Mouse (Mus musculus): ENCODE measurements around the gene Rnf144b.

The Rnf144b gene

DNA sequence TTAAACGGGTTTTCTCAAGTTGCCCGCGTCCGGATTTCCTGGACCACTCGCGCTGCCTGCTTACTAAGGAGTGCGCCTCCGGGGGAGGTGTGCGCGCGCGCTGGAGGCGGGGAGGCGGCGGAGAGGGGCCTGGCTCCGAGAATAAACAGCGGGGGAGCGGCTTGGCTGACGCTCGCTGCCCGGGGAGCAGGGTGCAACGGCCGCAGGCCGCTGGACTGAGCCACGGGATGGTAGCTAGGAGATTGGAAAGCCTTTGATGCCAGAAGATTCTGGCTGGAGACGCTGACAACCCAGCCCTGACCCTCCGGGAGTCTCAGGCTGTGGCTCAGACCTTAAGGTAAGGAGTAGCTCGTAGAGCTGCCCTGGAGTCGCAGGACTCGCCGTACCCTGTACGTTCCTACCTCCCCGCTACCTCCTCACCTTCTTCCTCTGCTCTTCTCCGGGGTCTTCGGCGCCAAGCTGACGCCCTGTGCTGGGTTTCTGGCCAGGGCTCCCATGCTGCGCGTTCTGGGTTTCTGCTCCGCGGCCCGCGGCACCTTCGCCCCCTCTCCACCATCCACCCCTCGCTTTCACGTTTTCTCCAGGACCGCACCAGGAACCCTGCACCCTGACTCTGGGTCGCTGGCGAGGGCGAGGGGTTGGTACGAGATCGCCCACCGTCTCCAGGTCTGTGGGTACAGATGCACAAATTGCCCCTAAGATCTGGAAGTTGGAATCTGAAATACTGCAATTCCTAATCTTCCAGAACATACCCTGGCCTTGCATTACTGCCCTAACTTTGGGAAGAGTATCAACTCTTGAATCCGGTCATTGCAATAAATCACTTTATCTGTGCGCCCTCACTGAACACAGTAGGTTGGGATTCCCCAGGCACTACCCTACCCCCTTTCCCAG lies at the start of gene Rnf144b:
Gene Rnf144b, plus strand, starts transcription at position 120 of the 894 bp plus-strand sequence.
- DNase-seq = peak; percentile 22

DNA sequence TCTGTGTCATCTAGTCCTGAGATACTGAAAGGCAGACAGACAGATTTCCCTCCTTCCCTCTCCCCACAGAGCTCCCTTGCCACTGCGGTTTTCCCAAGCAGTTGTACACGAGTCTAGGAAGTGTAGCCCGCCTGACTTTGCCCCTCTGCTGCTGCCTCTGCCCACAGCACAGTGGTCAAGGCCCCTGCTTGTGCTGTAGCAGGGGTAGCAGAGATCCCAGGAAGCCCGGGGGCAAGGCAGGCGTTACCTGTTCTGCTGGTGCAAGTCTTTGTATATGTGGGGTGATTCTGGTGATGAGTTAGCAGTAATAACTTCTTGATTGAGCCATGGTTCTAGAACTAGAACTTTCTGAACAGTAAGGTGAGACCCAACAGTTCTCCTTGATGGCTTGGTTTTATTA lies 46.3 kb upstream of the Rnf144b start:
- DNase-seq = no peak

DNA sequence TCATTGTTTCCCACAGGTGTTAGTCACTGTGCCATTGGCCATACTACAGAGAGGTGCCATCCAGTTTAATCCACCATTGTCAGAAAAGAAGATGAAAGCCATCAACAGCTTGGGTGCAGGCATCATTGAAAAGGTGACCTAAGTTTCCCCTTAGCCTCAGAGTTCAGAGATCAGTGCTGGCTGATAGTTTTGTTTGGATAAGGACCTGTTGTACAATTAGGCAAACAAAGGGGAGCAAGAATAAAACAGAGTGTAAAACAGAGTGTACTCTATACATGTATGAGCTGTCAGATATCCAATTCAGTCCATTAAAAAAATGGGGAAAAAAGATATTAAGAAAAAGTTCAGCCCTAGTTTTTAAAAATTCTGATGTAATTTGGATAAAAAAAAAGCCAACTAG lies 45.1 kb upstream of the Rnf144b start:
- no peak for DNase-seq

DNA sequence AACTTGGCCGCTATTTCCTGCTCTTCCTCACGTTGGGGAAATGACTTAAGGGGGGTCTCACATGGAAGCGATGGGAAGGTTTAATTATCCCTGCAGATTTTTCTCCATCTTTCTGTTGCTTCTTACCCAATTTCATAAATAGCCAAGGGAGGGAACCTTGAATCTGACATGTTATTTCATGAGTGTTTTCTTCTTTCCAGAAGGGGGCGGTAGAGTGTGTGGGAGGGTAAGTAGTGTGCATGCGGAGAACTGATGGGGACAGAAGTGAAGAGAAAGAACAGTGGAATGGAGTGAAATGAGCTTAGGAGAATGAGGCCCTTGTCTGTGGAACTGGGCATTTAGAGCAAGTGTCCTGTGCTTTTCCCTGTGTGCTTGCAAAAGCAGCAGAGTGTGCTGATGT lies 43.7 kb upstream of the Rnf144b start:
- DNase-seq = no peak

DNA sequence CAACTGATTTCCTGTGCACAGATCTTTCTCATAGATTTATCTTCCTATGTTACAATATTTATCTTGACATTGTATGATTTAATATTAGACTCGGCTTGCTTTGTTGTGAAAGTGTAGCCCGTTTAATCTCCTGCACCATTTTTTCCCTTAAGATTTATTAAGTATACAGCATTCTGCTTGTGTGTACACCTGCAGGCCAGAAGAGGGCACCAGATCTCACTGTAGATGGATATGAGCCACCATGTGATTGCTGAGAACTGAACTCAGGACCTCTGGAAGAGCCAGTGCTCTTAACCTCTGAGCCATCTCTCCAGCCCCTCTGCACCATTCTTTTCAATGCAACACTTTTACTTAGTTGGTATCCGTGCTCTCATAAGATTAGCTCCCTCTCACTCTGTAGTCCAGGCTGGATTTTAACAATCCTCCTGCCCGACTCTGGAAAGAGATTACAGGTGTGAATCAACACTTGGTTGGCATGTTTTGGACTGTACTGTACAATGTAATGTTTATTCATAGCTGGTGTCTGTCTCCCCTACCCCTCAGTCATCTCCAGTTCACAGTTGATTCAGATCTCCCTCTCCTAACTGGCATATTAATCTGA lies 41.5 kb upstream of the Rnf144b start:
- DNase-seq = no peak

DNA sequence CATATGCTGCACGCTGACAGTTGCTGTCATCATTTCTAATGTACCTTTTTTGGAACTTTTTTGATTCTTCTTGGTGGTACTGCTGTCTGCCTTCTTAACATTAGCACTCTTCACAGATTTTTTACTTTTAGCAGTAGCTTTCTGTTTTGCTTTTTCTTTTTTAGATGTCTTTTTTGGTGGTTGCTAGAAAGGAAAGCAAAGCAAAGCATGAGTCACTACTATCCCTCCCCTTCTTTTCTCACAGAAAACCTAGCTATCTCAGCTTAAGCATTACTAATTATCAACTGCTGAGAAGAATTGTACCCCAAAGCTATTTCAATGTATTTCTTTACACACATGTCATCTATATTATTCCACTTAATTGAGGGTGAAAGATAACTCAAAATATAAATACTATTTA lies 34.0 kb upstream of the Rnf144b start:
- DNase-seq = no peak

DNA sequence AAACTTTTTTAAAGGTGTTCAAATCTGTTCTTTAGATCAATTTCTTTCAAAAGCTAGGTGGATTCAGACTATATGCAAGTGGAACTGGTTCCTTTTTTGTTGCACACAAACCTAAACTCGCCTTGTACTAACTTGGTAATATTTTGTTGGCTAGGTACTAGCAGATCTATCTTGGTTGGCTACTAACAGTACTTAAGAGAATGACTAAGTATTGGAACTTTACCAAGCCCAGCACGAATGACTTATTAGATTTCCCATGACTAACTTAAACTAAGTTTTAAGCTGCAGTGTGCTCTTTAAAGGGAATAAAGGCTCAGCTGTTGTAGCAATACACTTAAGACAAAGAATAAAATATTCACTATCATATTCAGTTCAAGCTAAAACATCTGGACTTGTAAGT lies 33.2 kb upstream of the Rnf144b start:
- DNase-seq = no peak

DNA sequence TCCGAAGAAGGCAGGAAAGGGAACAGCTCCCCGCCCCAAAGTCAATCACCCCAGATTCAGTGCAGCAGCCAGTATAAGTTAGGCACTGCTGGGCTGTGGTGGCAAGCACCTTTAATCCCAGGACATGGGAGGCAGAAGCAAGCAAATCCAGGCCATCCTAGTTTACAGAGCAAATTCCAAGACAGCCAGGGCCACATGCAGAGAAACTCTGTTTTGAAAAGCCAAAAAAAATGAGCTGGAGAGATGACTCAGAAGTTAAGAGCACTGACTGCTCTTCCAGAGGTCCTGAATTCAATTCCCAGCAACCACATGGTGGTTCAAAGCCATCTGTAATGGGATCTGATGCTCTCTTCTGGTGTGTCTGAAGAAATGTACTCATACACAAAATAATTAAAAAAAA lies 28.7 kb upstream of the Rnf144b start:
- DNase-seq = no peak

DNA sequence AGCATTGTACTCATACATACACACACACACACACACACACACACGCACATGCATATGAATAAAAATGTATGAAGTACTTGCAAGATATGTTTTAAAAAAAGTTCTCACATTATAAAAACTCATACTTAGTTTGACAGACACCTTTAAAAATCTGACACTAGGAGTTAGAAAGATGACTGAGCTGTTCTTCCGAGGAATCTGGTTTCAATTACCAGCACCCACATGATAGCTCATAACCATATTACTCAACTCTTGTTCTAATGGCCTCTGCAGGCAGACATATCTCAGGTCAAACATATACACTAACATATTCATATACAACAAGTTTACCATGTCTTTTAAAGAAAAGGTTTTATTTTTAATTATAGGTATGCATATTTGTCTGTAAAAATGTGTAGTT lies 25.9 kb upstream of the Rnf144b start:
- DNase-seq = no peak

DNA sequence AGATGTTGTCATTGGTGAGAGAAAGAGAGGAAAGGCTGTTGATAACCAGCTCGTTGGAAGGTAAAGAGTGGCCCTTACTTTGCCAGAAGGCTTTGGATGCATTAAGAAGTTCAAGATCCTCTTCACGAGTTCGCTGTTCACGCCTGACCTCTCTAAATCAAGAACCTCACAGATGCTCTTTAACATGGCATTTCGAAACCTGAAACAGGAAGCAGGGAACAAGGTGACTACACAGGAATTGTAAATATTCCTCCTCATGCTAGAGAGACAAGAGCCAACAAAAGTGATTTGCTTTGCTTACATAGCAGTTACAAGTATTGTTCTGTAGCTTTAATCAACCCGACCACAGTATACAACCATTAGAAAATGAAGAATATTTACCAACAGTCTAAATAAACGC lies 23.2 kb upstream of the Rnf144b start:
- no peak for DNase-seq

DNA sequence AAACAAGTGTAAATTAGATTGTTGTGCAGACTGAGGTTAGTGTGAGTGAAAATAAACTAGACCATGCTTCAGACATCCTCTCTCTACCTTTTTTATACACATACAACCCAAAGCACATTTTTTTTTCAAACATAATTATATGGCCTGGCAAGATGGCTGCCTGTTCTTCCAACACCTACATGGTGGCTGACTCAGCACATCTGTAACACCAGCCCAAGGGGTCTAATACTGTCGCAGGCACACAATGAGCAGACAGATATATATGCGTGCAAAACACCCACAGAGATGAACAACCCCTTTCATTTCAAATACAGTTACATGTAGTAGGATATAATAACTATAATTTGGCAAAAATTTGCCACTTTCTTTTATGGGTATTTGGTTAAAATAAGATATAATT lies 21.9 kb upstream of the Rnf144b start:
- no peak for DNase-seq

DNA sequence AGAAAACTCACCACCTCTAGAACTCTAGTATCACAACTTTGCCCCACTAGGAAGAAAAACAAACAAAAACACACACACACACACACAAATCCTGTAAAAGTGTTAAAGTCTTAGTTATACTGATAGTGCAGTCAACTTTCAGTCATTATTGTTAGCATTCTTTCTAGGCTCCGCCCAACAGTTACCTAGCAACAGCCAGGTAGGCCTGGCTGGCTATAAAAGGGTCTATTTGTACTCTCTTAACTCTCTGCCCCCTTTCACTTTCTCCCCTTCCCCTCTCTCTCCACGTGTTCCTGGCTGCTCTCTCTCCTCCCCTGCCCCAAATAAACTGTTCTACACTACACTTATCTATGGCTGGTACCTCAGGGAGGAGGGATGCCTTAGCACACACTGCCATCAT lies 18.3 kb upstream of the Rnf144b start:
- no peak for DNase-seq

DNA sequence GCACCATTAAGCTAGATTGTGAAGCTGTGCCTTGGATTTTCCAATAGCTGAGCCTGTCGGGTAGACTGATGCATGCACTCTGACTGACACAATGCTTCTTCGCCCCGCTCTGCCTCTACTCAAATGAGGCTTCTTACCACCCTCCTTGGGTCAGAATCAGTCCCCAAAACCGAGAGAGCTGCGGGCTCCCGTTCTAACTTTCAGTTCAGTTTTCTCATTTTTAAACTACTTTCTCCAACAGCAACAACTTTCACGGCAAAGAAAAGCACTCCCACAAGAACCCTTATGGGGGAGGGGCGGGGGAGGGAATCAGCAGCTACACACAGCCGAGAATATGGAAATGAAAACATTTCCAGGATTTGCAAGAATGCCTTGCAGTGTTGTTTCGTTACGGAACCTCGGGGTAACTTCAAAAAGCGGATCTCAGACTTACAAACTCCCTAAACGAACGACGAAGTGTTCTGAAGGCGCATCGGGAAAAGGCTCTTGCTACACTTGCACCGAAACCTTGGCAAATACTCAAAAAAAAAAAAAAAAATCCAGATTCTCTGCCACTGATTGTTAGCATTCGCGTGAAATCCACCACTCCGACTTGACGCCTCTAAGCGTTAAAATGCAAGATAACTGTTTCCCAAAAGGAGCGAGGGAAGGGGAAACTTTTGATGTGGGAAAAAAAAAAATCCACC lies 17.5 kb upstream of the Rnf144b start:
- peak; percentile 26 for DNase-seq

DNA sequence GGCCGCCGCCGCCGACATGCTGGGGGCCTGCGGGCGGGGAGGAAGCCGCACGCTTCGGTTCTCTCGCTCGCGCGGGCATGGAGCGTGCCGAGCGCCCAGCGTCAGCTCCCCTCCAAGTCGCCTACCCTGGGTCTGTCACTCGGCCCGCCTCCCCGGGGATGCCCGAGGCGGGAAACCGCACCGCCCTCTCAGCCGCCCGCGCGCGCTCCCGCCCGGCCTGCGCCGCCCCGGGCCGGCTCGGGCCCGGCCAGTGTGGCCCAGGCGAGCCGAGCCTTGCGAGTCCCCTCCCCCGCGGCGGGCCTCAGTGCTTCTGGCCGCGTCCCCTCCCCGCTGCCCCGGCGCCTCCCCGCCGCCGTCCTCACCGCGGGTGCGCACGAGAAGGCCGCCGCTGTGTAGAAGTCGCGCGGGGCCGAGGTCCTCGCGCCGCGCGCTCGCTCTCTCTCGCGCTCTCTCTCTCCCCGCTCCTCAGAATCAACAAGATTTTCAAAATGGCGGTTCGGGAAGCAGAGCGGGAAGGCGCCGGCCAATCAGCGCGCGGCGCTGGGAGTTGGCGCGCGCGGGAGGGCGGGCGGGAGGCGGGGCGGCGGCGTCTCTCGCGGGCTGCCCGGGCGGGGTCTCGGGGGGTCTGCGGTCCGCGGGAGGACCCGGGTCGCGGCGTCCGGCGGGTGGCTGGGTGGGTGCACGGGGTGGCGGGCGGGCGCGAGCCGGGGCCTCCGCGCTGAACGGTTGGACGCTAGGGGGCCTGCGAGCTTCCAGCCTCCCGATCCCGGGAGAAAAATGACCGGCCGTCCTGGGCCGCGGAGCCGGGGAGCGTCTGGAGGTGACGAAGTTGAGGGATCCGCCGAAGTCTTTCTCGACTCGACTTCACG lies 16.5 kb upstream of the Rnf144b start, which contains the start of gene Dek:
Gene Dek, minus strand, starts transcription at position 491 of the 869 bp plus-strand sequence.
- DNase-seq = peak; percentile 84

DNA sequence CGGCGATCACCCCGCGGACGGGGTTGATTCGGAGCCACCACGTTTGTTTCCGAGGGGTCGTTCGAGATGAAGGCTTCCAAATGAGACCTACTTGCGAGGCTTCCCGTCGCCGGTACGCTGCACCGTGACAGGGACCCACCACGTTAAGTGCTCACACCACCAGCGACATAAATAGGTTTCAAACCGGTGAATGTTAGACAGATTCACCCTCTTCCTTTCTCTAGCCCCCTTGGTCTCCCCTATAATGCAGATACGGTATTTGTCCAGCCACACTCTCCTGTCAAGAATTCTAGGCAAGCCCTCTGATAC lies 15.9 kb upstream of the Rnf144b start:
- no peak for DNase-seq

DNA sequence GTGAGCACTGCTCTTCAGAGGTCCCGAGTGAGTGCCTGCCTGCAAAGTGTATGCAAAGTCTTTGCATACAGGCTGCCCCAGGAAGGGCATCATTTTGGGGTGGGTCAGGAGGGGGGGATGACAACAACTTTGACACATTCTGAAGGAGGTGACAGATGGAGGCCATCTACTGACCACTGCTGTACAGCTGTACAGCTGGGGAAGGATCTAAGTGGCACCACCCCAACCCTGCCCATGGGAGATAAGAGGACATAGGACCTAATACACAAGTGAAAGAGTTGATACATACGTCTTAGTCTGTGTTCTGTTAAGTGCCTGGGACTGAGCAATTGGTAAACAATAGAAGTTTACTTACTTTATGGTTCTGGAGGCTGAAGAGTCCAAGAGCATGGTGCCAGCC lies 13.2 kb upstream of the Rnf144b start:
- DNase-seq = no peak

DNA sequence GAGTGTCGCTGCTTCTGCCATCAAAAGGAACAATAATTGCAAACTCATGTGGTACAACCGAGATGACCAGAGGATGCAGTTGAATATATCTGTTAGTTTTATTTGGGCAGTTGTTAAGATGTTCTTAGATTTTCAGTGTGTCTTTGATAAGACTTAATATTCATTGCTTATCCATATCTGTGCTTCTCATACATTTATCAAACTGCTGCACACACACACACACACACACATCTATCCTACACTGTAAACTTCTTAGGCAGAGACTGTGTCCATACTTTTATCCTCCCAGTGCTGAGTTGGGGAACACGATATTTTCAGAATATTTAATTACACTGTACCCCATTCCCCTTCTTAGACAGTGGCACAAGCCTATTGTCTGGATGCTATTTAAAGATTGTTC lies 11.3 kb upstream of the Rnf144b start:
- no peak for DNase-seq

DNA sequence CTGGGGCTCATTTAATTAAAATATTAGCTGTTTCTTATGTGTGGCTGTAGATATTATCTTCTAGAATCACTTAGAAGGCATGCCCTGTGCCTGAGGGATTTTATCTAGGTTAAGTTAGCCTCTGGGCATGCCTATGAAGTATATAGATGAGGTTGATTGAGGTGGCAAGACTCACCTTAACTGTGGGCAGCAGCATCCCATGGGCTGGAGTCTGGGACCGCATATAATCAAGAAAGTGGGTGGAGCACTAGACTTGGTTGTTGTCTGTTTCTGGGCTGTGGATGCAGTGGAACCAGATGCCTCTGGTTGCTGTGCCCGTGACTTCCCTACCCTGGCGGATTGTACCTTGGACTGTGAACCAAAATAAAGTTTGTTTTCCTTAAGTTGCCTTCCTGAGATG lies 10.4 kb upstream of the Rnf144b start:
- DNase-seq = no peak

DNA sequence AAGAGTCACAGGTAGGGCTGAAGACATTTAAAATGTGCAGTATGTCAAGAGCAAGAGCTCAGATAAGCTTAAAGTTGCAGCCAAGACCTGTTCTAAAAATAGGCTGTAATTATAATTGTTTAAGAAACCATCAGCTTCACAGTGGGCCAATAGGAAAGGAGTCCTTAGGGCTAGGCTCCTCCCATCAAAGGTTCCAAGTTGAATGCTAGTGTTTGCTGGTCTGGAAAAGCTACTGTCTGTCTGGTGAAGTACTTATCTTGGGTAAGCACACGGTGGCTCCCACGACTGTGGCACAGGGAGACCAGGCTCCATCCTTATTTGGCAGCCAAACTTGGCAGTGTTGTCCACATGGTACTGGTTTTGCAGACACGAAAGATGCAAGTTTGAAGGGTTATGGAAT lies 9.5 kb upstream of the Rnf144b start:
- DNase-seq = no peak

DNA sequence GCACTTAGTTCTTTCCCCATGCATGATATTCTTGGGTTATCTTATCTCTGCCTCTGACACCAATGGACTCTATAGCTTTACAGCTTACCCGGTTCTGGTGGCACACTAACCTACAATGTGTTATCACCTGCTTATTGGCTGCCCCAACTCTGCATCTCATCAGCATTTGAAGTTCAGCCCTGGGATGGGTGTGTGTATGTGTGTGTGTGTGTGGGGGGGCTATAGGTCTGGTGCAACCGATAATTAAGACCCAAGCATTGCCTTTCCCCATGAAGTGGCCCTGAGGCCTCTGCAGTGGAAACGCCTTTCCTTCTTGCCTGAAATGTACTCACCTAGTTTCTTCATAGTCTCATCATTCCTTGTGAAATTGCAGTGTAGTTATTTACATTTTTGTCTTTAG lies 6.5 kb upstream of the Rnf144b start:
- no peak for DNase-seq

DNA sequence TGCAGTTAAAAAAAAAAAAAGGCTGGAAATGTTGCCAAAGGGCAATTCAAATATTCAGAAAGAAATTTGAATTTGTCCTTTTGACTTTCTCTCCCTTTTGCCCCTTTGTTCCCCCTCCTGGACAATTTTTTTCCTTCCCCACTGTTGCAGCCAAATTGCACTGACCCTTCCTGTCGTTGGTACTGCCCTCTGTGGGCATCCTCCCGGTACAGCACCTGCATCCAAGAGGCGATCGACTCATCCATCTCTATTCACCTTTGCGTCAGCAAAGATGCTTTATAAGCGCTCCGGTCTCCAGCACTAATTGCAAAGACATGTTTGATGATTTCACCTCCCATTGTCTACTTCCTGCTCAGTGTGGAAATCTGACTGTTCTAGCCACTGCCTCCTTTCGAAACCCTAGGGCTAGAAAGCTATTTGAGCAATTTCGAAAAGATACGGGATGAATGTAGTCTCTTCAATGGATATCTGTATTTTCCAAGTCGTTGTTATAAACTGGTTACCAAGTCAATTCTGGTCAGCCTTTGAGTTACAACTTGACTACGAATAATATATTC lies 1.0 kb upstream of the Rnf144b start:
- DNase-seq = peak; percentile 30

DNA sequence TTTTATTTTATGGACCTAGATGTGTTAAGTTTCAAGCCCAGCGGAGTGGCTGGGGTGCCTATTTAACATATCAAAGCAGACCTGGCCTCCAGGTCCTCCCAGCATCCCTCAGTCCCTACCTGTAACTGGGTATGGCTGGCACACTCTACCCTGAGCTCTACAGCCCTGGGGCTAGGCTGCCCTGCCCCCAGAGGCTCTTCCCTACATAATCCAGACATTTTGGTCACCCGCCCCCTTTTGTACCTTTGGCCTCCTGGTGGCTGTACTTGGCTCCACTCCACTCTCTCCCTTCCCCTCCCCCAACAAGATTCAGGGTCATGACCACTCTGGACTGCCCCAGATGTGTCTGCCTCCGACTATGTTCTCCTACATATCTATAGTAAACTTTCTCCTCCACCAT lies 2.0 kb downstream of the Rnf144b start:
- DNase-seq = no peak

DNA sequence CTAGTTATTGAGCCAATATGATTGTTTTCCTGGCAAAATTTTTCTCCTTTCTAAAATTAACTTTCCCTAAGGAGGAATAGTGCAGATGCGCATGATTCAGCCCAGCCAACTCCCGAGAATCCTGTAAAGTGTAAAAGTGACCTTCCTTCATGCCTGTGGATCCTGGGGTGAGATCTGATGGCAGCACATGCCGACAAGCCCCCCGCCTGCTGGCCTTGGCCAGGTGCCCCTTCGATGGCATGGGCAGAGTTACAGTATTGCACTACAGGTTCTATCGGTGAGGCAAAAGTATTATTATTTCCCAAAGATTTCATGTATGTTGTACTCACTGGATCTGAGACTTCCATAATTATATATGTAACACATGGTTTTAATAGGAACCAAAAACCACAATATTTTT lies 2.5 kb downstream of the Rnf144b start:
- no peak for DNase-seq
